Mouse (Mus musculus): ENCODE measurements around the gene Smg9.

Smg9 gene

GRCm38 (mm10) chr7:24399256-24400081, at the start of gene Smg9:
Gene Smg9, plus strand, starts transcription at chr7:24399619.
- in situ Hi-C loops (cut with MboI), result no loop called here

- in situ Hi-C loops (cut with MboI), result no loop called here
Measured at GRCm38 (mm10) chr7:24355646-24356045, 43.8 kb upstream of the Smg9 start.

GRCm38 (mm10) chr7:24356081-24356480, 43.3 kb upstream of the Smg9 start:
- in situ Hi-C loops (cut with MboI), result no loop called here

GRCm38 (mm10) chr7:24357899-24358298, 41.5 kb upstream of the Smg9 start:
- in situ Hi-C loops (cut with MboI), result no loop called here

- in situ Hi-C loops (cut with MboI), result no loop called here
Measured at GRCm38 (mm10) chr7:24359269-24359668, 40.1 kb upstream of the Smg9 start.

- in situ Hi-C loops (cut with MboI), result no loop called here
Measured at GRCm38 (mm10) chr7:24361001-24361400, 38.4 kb upstream of the Smg9 start.

- in situ Hi-C loops (cut with MboI), result no loop called here
Measured at GRCm38 (mm10) chr7:24363228-24363627, 36.2 kb upstream of the Smg9 start.

- in situ Hi-C loops (cut with MboI), result no loop called here
Measured at GRCm38 (mm10) chr7:24364827-24365226, 34.6 kb upstream of the Smg9 start.

GRCm38 (mm10) chr7:24365258-24366014, 34.0 kb upstream of the Smg9 start:
- in situ Hi-C loops (cut with MboI), result no loop called here

GRCm38 (mm10) chr7:24366716-24367632, 32.4 kb upstream of the Smg9 start:
- in situ Hi-C loops (cut with MboI), result no loop called here

GRCm38 (mm10) chr7:24368226-24368625, 31.2 kb upstream of the Smg9 start:
- in situ Hi-C loops (cut with MboI), result no loop called here

- in situ Hi-C loops (cut with MboI), result no loop called here
Measured at GRCm38 (mm10) chr7:24368946-24369345, 30.5 kb upstream of the Smg9 start.

GRCm38 (mm10) chr7:24369731-24370541, 29.5 kb upstream of the Smg9 start, which contains the start of gene Kcnn4:
Gene Kcnn4, plus strand, starts transcription at chr7:24370263.
- in situ Hi-C loops (cut with MboI), result no loop called here

GRCm38 (mm10) chr7:24371012-24371808, 28.2 kb upstream of the Smg9 start:
- in situ Hi-C loops (cut with MboI), result no loop called here

- in situ Hi-C loops (cut with MboI), result no loop called here
Measured at GRCm38 (mm10) chr7:24371809-24372145, 27.6 kb upstream of the Smg9 start.

GRCm38 (mm10) chr7:24372300-24372699, 27.1 kb upstream of the Smg9 start:
- in situ Hi-C loops (cut with MboI), result no loop called here

GRCm38 (mm10) chr7:24372786-24373185, 26.6 kb upstream of the Smg9 start:
- in situ Hi-C loops (cut with MboI), result no loop called here

GRCm38 (mm10) chr7:24373538-24374379, 25.7 kb upstream of the Smg9 start:
- in situ Hi-C loops (cut with MboI), result no loop called here

- in situ Hi-C loops (cut with MboI), result no loop called here
Measured at GRCm38 (mm10) chr7:24376456-24376855, 23.0 kb upstream of the Smg9 start.
